Mouse (Mus musculus): ENCODE data around the gene Jph4. TPM values are rescaled to one million over a fixed set of nuclear protein-coding genes. Genes with fewer than 3 reads are reported as not detected.

Gene Jph4
- total and polyA plus RNA-seq, 3 experiments = not detected

DNA sequence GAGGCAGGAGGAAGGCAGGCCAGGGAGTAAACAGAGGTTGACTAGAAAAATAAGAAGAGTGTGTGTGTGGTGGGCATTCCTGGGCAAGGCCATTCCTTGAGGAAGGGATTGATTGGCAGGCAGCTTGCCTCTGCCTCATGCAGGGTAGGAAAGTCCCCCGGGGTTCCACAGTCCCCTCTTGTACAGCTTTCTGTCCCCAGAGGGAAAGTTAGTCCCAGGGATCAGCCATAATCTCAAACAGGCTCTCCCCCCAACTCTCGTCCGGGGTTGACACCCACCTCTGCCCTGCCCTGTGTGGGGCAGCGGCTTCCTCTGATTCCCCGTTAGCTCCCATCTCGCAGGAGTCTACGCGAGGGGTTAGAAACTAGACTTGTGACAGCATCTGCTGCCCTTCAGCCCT, 9.7 kb downstream of the Jph4 start:
- DNase-seq (ENCODE audit: low read depth, low spot score) = no peak
- Histone ChIP-seq H3K9me3 (replicated peaks; ENCODE audit: insufficient read depth, low read length) (no peaks in the 10 kb centered on the region), H3K27me3 (ENCODE audit: control insufficient read depth in 1 of 2, insufficient read depth in 2 of 2, low read length in 2 of 2) (peaks cover 2 to 5% of the 10 kb centered on the region in 2 experiments; a peak in 3 of 4 replicates), H3K79me2 (ENCODE audit: control insufficient read depth, insufficient read depth, low read length, poor library complexity) (peaks cover 2% of the 10 kb centered on the region; the same call in 1 of the 2 replicates), H3K36me3 (ENCODE audit: control insufficient read depth in 1 of 2, insufficient read depth in 2 of 2, low read length in 2 of 2) (peaks cover 0 to 5% of the 10 kb centered on the region in 2 experiments; a peak in 2 of 4 replicates), H3K4me3 (ENCODE audit: control insufficient read depth in 1 of 2, insufficient read depth in 1 of 2, low read depth in 2 of 2, low read length in 2 of 2) (no peak overlapping the region), H3K27ac (ENCODE audit: control insufficient read depth, low read depth, low read length) (no peak overlapping the region), H3K4me1 (ENCODE audit: control insufficient read depth in 1 of 2, insufficient read depth in 2 of 2, low read length in 2 of 2) (peaks cover 6 to 10% of the 10 kb centered on the region in 2 experiments), H3K9ac (ENCODE audit: control insufficient read depth, low read depth, low read length, poor library complexity, severe bottlenecking) (no peak overlapping the region)
- no peak for TF ChIP-seq RAD21 (IDR thresholded peaks at IDR 0.05; ENCODE audit: low read depth, low read length)
- no peak for TF ChIP-seq RCOR1 (IDR thresholded peaks at IDR 0.05; ENCODE audit: low read depth, low read length)
- no peak for TF ChIP-seq ZMIZ1 (IDR thresholded peaks at IDR 0.05; ENCODE audit: low read depth, low read length)
- TF ChIP-seq NELFE (IDR thresholded peaks at IDR 0.05; ENCODE audit: low read depth, low read length) = no peak
- TF ChIP-seq MEF2A (IDR thresholded peaks at IDR 0.05; ENCODE audit: extremely low read depth, insufficient replicate concordance, low read depth, low read length, poor library complexity, severe bottlenecking) = no peak
- TF ChIP-seq CHD1 (IDR thresholded peaks at IDR 0.05; ENCODE audit: low read depth, low read length) = no peak

DNA sequence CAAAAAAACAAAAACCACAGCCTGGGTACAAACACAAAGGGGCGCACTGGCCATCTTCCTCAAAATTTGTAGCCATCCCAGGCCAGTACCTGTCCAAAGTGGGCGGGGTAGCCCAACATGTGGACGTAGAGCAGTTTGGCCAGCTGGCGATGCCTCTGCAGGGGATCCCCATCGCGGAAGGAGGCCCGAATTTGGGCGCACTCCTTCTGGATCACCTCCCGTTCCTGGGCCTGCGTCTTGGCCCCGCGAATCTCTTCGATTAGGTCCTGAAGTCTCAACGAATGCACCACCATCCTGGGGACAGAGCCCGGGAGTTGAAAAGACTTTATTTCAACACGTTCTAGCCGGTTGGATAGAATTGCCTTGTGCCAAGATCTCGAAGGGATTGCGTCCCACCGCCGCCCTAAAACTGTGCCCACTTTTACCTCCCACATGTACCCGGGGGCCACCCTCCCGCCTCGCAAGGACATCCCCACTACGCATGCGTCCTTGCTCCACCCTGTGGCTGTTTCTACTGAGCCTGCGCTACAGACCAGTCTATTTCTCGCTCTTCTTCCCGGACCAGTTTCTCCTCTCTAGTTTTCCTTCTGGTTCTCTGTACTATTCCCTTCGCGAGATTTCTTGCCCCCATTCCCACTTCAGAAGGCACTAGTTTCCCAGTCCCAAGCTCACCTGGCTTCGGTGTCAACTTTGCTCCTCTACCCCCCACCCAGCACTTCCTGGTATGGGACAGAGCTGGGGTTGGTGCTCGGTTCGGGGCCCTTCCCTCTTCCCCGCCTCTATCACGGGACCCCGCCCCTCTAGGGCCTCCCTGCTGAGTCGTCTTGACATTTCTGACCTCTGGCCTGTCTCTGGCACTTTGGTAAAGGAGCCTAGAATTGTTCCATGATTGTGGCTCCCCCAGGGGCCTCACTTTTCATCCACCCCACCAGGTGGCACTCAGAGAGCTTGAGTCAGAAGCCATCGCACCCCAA, 10.6 kb downstream of the Jph4 start, which contains the start of gene Ap1g2:
TSS of gene Ap1g2 (minus strand) at position 758 of the 974 bp plus-strand sequence.
- Histone ChIP-seq H3K4me3 (ENCODE audit: control insufficient read depth in 1 of 2, insufficient read depth in 1 of 2, low read depth in 2 of 2, low read length in 2 of 2) (peak within 1 kb of the TSS; percentile 72 to 97), H3K79me2 (ENCODE audit: control insufficient read depth, insufficient read depth, low read length, poor library complexity) (peaks cover 2% of the 10 kb centered on the region; the same call in 1 of the 2 replicates), H3K27me3 (ENCODE audit: control insufficient read depth in 1 of 2, insufficient read depth in 2 of 2, low read length in 2 of 2) (peaks cover 1 to 2% of the 10 kb centered on the region in 2 experiments; a peak in 2 of 4 replicates), H3K9ac (ENCODE audit: control insufficient read depth, low read depth, low read length, poor library complexity, severe bottlenecking) (peak within 1 kb of the TSS; percentile 78), H3K9me3 (replicated peaks; ENCODE audit: insufficient read depth, low read length) (no peaks in the 10 kb centered on the region), H3K27ac (ENCODE audit: control insufficient read depth, low read depth, low read length) (peak within 1 kb of the TSS; percentile 63), H3K36me3 (ENCODE audit: control insufficient read depth in 1 of 2, insufficient read depth in 2 of 2, low read length in 2 of 2) (peaks cover 0 to 5% of the 10 kb centered on the region in 2 experiments; a peak in 2 of 4 replicates), H3K4me1 (ENCODE audit: control insufficient read depth in 1 of 2, insufficient read depth in 2 of 2, low read length in 2 of 2) (peaks cover 6 to 10% of the 10 kb centered on the region in 2 experiments)
- DNase-seq (ENCODE audit: low read depth, low spot score) = peak; percentile 92
- TF ChIP-seq JUND (IDR thresholded peaks at IDR 0.05; ENCODE audit: low read depth, low read length) (no peak), GATA1 (IDR thresholded peaks at IDR 0.05; ENCODE audit: low read depth, low read length) (no peak), NRF1 (IDR thresholded peaks at IDR 0.05; ENCODE audit: insufficient read depth, low read depth, low read length, poor library complexity, severe bottlenecking) (peak; percentile 88), MYB (IDR thresholded peaks at IDR 0.05; ENCODE audit: low read depth, low read length) (no peak), BHLHE40 (IDR thresholded peaks at IDR 0.05; ENCODE audit: borderline replicate concordance, low read depth, low read length) (no peak), CHD2 (IDR thresholded peaks at IDR 0.05; ENCODE audit: low read length) (no peak), CHD1 (IDR thresholded peaks at IDR 0.05; ENCODE audit: low read depth, low read length) (no peak), HCFC1 (IDR thresholded peaks at IDR 0.05; ENCODE audit: low read depth, low read length) (peak; percentile 74), USF1 (IDR thresholded peaks at IDR 0.05; ENCODE audit: low read depth, low read length) (peak; percentile 41; the same call in 1 of the 2 replicates), MYC (IDR thresholded peaks at IDR 0.05; ENCODE audit: low read depth, low read length) (peak; percentile 69; the same call in 1 of the 2 replicates), SMC3 (IDR thresholded peaks at IDR 0.05; ENCODE audit: low read depth, low read length) (no peak), ETS1 (IDR thresholded peaks at IDR 0.05; ENCODE audit: low read depth, low read length) (no peak), SIN3A (IDR thresholded peaks at IDR 0.05; ENCODE audit: low read length) (peak; percentile 74), MXI1 (IDR thresholded peaks at IDR 0.05; ENCODE audit: low read depth, low read length) (peak; percentile 66; the same call in 1 of the 2 replicates), POLR2AphosphoS5 (IDR thresholded peaks at IDR 0.05; ENCODE audit: borderline replicate concordance, low read depth, low read length) (no peak), E2F4 (IDR thresholded peaks at IDR 0.05; ENCODE audit: borderline replicate concordance, low read depth, low read length) (peak; percentile 50; the same call in 1 of the 2 replicates), POLR2A (IDR thresholded peaks at IDR 0.05; ENCODE audit: control insufficient read depth in 1 of 2, insufficient read depth in 1 of 2, low read depth in 1 of 2, low read length in 2 of 2, poor library complexity in 1 of 2) (peak in 1 of 2 experiments; percentile 88; a peak in 3 of 4 replicates), USF2 (IDR thresholded peaks at IDR 0.05; ENCODE audit: borderline replicate concordance in 1 of 2, insufficient read depth in 1 of 2, low read depth in 1 of 2, low read length in 2 of 2) (no peak), NELFE (IDR thresholded peaks at IDR 0.05; ENCODE audit: low read depth, low read length) (peak; percentile 90), MAFK (IDR thresholded peaks at IDR 0.05; ENCODE audit: borderline replicate concordance, low read depth, low read length) (no peak), ELF1 (IDR thresholded peaks at IDR 0.05; ENCODE audit: low read depth, low read length) (peak; percentile 97), ZMIZ1 (IDR thresholded peaks at IDR 0.05; ENCODE audit: low read depth, low read length) (peak; percentile 82; the same call in 1 of the 2 replicates), EP300 (IDR thresholded peaks at IDR 0.05; ENCODE audit: low read depth in 1 of 2, low read length in 2 of 2) (no peak), MAZ (IDR thresholded peaks at IDR 0.05; ENCODE audit: low read depth, low read length) (peak; percentile 72), MEF2A (IDR thresholded peaks at IDR 0.05; ENCODE audit: extremely low read depth, insufficient replicate concordance, low read depth, low read length, poor library complexity, severe bottlenecking) (no peak)

All from MEL (cell line).